Mouse (Mus musculus): ENCODE results near the gene Ccl21b. TPM values are rescaled to one million over a fixed set of nuclear protein-coding genes. Genes with fewer than 3 reads are reported as not detected.
"Not testable (repeated sequence)": the region's sequence is repeated elsewhere in the genome, so short reads cannot be mapped to it uniquely, and the experiment has no call there.

The Ccl21b gene
- polyA plus RNA-seq (2016; fragmentation: Nextera tagmentation; extraction: Ambion mirVana) = not detected in 2 replicates

DNA sequence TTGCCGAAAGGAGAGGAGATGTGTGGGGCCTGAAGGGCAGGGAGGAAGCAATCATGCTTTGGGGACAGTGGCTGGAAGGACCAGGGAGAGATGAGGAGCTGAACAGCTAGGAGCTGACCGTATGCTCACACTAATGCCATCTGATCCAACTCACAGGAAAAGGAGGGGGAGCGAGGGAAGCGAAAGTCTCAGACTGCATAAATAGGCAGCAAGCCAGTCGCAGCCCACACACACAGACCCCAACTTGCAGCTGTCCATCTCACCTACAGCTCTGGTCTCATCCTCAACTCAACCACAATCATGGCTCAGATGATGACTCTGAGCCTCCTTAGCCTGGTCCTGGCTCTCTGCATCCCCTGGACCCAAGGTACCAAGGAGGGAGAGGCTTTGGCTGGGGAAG is at the start of gene Ccl21b:
Gene Ccl21b (plus strand): TSS at position 301 of the 400 bp plus-strand sequence.
- DNase-seq (ENCODE audit: low spot score); H3K9me3 ChIP-seq (replicated peaks); H3K27me3 ChIP-seq (ENCODE audit: low read depth, poor library complexity, severe bottlenecking); H3K4me1 ChIP-seq; H3K27ac ChIP-seq (replicated peaks); H3K36me3 ChIP-seq; H3K4me3 ChIP-seq: not testable (repeated sequence)
- no CpG with 5 or more reads among the region's 5 CpGs for WGBS

DNA sequence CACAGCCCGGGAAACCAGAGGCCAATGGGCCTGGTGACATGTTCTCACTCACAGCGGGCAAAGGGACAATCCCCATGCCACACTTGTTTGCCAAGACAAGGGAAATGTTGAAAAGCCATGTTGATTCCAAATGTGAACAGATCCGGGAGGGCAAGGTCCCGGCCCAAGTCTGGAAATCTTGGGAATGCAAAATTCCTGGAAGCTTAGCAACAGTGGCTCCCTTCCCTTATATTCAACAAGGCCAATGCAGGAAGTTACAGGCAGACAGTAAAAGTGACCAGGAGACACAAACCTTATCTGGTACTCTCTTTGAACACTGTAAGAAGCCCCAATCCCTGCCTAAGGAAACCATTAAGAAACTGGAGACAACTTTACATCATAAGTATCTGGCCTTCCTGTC is 15.2 kb upstream of the Ccl21b start, which contains the start of gene Gm10600:
Gene Gm10600 (plus strand): TSS at position 301 of the 400 bp plus-strand sequence.
- no CpG with 5 or more reads among the region's 4 CpGs for WGBS
- not testable (repeated sequence) for DNase-seq (ENCODE audit: low spot score); H3K36me3 ChIP-seq; H3K9me3 ChIP-seq (replicated peaks); H3K4me3 ChIP-seq; H3K27me3 ChIP-seq (ENCODE audit: low read depth, poor library complexity, severe bottlenecking); H3K4me1 ChIP-seq; H3K27ac ChIP-seq (replicated peaks)

DNA sequence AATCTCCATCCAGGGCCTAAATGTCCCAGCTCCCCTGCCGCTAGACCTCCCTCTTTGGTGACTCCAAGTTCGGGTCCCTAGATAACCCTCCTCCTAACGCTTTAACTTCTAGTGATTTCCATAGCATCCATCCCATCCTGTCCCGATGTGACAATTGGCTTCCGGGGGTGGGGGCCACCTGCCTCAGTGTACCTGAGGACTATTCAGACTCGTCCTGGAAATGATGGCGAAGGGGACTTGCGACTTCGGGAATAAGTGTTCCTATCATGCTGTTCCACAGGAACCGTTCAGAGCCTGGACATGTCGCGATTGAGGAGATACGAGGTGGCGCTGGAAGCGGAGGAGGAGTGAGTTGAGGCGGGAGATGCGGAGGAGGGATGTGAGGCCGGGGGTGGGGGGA is 38.4 kb downstream of the Ccl21b start, which contains the start of gene Gm21953:
Gene Gm21953 (plus strand): TSS at position 301 of the 400 bp plus-strand sequence.
- H3K36me3 ChIP-seq; H3K9me3 ChIP-seq (replicated peaks); H3K27me3 ChIP-seq (ENCODE audit: low read depth, poor library complexity, severe bottlenecking); H3K4me1 ChIP-seq; H3K4me3 ChIP-seq; H3K27ac ChIP-seq (replicated peaks); DNase-seq (ENCODE audit: low spot score): not testable (repeated sequence)
- WGBS = no CpG with 5 or more reads among the region's 18 CpGs

Other genes with a start within 250 kb of the Ccl21b start
- gene Gm21093, start 221.0 kb upstream of the Ccl21b start, polyA plus RNA-seq (2016; fragmentation: Nextera tagmentation; extraction: Ambion mirVana) = 0.31 TPM in 1 of 2 replicates, not detected in the other
- not detected in 2 replicates for gene Gm3893, start 164.6 kb upstream of the Ccl21b start, polyA plus RNA-seq (2016; fragmentation: Nextera tagmentation; extraction: Ambion mirVana)
- not detected in 2 replicates for gene Gm13304, start 140.9 kb upstream of the Ccl21b start, polyA plus RNA-seq (2016; fragmentation: Nextera tagmentation; extraction: Ambion mirVana)
- not detected in 2 replicates for gene Gm13306, start 102.3 kb upstream of the Ccl21b start, polyA plus RNA-seq (2016; fragmentation: Nextera tagmentation; extraction: Ambion mirVana)
- not detected in 2 replicates for gene Gm13305, start 87.2 kb upstream of the Ccl21b start, polyA plus RNA-seq (2016; fragmentation: Nextera tagmentation; extraction: Ambion mirVana)
- not detected in 2 replicates for gene Gm10600, start 15.1 kb upstream of the Ccl21b start, polyA plus RNA-seq (2016; fragmentation: Nextera tagmentation; extraction: Ambion mirVana)
- not detected in 2 replicates for gene Gm21953, start 38.5 kb downstream of the Ccl21b start, polyA plus RNA-seq (2016; fragmentation: Nextera tagmentation; extraction: Ambion mirVana)
- gene Fam205a3, start 62.6 kb downstream of the Ccl21b start, polyA plus RNA-seq (2016; fragmentation: Nextera tagmentation; extraction: Ambion mirVana) = not detected in 2 replicates
- gene Gm21586, start 183.6 kb downstream of the Ccl21b start, polyA plus RNA-seq (2016; fragmentation: Nextera tagmentation; extraction: Ambion mirVana) = not detected in 2 replicates
- not detected in 2 replicates for gene Gm2163, start 211.0 kb downstream of the Ccl21b start, polyA plus RNA-seq (2016; fragmentation: Nextera tagmentation; extraction: Ambion mirVana)

Data from midbrain, embryonic 10.5 days (tissue).